Mouse (Mus musculus): ENCODE data around the gene Tprg.

DNA sequence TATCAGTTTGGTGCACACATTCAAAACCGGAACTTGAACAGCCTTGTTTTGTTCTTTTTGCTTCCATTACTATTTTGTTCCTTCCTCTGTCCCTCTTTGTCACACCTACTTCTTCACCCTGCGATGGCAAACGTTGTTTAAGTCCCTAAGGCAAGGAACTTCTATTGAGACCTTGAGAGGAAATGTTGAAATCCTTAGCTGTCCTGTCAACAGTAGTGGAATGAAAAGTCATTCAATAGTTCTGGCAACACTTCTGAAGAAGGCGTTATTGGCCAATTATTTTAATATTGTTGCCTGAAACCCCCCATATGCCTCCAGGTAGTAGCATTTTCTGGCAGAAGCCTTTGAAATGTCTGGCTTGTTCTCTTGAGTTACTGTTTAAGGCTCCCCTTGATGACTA is 137.4 kb downstream of the Tprg start:
- TF ChIP-seq POLR2A (IDR thresholded peaks at IDR 0.05; ENCODE audit: low read depth, low read length) (no peak), CTCF (IDR thresholded peaks at IDR 0.05; ENCODE audit: borderline replicate concordance, insufficient read depth, low read length) (no peak)

All from embryonic fibroblast, embryonic 13.5 days (primary cell).